Mouse (Mus musculus) neural tube, embryonic 11.5 days (tissue): ENCODE measurements around the gene Atxn2. TPM values are rescaled to one million over a fixed set of nuclear protein-coding genes. Genes with fewer than 3 reads are reported as not detected.
A peak's percentile ranks its signal among the peaks of the same experiment; 100 is the strongest.

ENCODE experiments used
- ATAC-seq: fragments of 200-750 bp; cut with Nextera tagmentation; 2 replicates; pipeline ENCODE4 v1.8.0; 2017; ENCODE audit warnings: moderate number of reproducible peaks, mild to moderate bottlenecking, moderate TSS enrichment, moderate library complexity; ENCODE audit not compliant: insufficient read depth, low FRiP score, low TSS enrichment
- DNase-seq: peaks from one replicate; pipeline ENCODE4 v3.0.0-alpha.2; 2015; ENCODE audit warnings: low spot score
- H3K27ac ChIP-seq: fragments of 300-500 bp; sonication (generic); 2 replicates; pipeline ENCODE4 v1.5.1; 2014; ENCODE audit warnings: low read depth, mild to moderate bottlenecking, low read length
- H3K27me3 ChIP-seq: fragments of 300-500 bp; sonication (generic); 2 replicates; pipeline ENCODE4 v1.6.1; 2014; ENCODE audit warnings: mild to moderate bottlenecking, low read length, mixed read lengths; ENCODE audit not compliant: control insufficient read depth, insufficient read depth
- H3K36me3 ChIP-seq: fragments of 300-500 bp; sonication (generic); 2 replicates; pipeline ENCODE4 v1.6.1; 2014; ENCODE audit warnings: mild to moderate bottlenecking, low read length, moderate library complexity, mixed read lengths; ENCODE audit not compliant: control insufficient read depth, insufficient read depth
- H3K4me1 ChIP-seq: fragments of 300-500 bp; sonication (generic); 2 replicates; pipeline ENCODE4 v1.6.1; 2014; ENCODE audit warnings: low read length, mixed read lengths; ENCODE audit not compliant: control insufficient read depth, insufficient read depth
- H3K4me2 ChIP-seq: fragments of 300-500 bp; sonication (generic); 2 replicates; pipeline ENCODE4 v1.6.1; 2014; ENCODE audit warnings: low read depth, mild to moderate bottlenecking, moderate library complexity
- H3K4me3 ChIP-seq: fragments of 300-500 bp; sonication (generic); 2 replicates; pipeline ENCODE4 v1.5.1; 2014; ENCODE audit warnings: low read depth, low read length
- H3K9ac ChIP-seq: fragments of 300-500 bp; sonication (generic); 2 replicates; pipeline ENCODE4 v1.6.1; 2014; ENCODE audit warnings: mild to moderate bottlenecking, low read length
- H3K9me3 ChIP-seq: fragments of 300-500 bp; sonication (generic); 2 replicates; pipeline ENCODE4 v1.6.1; 2016; ENCODE audit warnings: low read length; ENCODE audit not compliant: control insufficient read depth
- WGBS: fragments of 180-500 bp; shearing (Covaris S2); extraction: QIAGEN DNeasy Blood & Tissue Kit; methylation state at CpG from one replicate; pipeline ENCODE4 v1.1.7; 2014; 5-methylcytosine and 5-hydroxymethylcytosine counted together
- polyA plus RNA-seq: library from polyadenylated mRNA; unstranded; fragments of >200 nt; fragmentation: Nextera tagmentation; extraction: Ambion mirVana; gene quantifications from 2 replicates; pipeline ENCODE4 v1.2.1, GENCODE M21; 2014

The Atxn2 gene
- 101 and 102 TPM in 2 replicates for polyA plus RNA-seq

- ATAC-seq (peak; percentile 83), DNase-seq (peak; percentile 86)
- Histone ChIP-seq H3K27me3 (no peaks in the 10 kb centered on the region), H3K36me3 (no peaks in the 10 kb centered on the region), H3K4me1 (peaks cover 14% of the 10 kb centered on the region; the same call in 1 of the 2 replicates), H3K9me3 (no peaks in the 10 kb centered on the region), H3K9ac (peak within 1 kb of the TSS; percentile 97), H3K4me2 (peak within 1 kb of the TSS; percentile 87), H3K4me3 (peak within 1 kb of the TSS; percentile 99), H3K27ac (peak within 1 kb of the TSS; percentile 90)
- 0% methylated on average over 45 of the region's 103 CpGs for whole genome bisulfite sequencing
Measured at GRCm38 (mm10) chr5:121711174-121711927, at the start of gene Atxn2. Gene Atxn2, plus strand, starts transcription at chr5:121711337.

GRCm38 (mm10) chr5:121661494-121661893, 49.6 kb upstream of the Atxn2 start:
- WGBS, result 86% methylated on average over 5 of the region's 5 CpGs
- Histone ChIP-seq H3K4me1 (0 out of 2 replicates have a peak, but pooled peaks cover 8% of the 10 kb centered on the region), H3K9me3 (no peaks in the 10 kb centered on the region), H3K9ac (no peak overlapping the region), H3K27ac (no peak overlapping the region), H3K4me3 (peak overlapping the region; percentile 92), H3K27me3 (no peaks in the 10 kb centered on the region), H3K4me2 (peak overlapping the region; percentile 62), H3K36me3 (peaks cover 4% of the 10 kb centered on the region; the same call in 1 of the 2 replicates)
- no peak for DNase-seq
- no peak for ATAC-seq

- Histone ChIP-seq H3K4me2 (no peak overlapping the region), H3K27me3 (no peaks in the 10 kb centered on the region), H3K9me3 (no peaks in the 10 kb centered on the region), H3K36me3 (peaks cover 4% of the 10 kb centered on the region; the same call in 1 of the 2 replicates), H3K9ac (no peak overlapping the region), H3K27ac (no peak overlapping the region), H3K4me1 (0 out of 2 replicates have a peak, but pooled peaks cover 8% of the 10 kb centered on the region), H3K4me3 (no peak overlapping the region)
- 93% methylated on average over 8 of the region's 8 CpGs for WGBS
- ATAC-seq (no peak), DNase-seq (no peak)
Measured at GRCm38 (mm10) chr5:121663456-121663855, 47.7 kb upstream of the Atxn2 start.

GRCm38 (mm10) chr5:121664078-121664477, 47.1 kb upstream of the Atxn2 start:
- no peak overlapping the region for H3K9ac ChIP-seq
- no peak overlapping the region for H3K4me3 ChIP-seq
- H3K27ac ChIP-seq, result no peak overlapping the region
- H3K9me3 ChIP-seq, result no peaks in the 10 kb centered on the region
- peaks cover 4% of the 10 kb centered on the region; the same call in 1 of the 2 replicates for H3K36me3 ChIP-seq
- 0 out of 2 replicates have a peak, but pooled peaks cover 8% of the 10 kb centered on the region for H3K4me1 ChIP-seq
- 92% methylated on average over 6 of the region's 6 CpGs for WGBS
- H3K4me2 ChIP-seq, result no peak overlapping the region
- ATAC-seq, result no peak
- DNase-seq, result no peak
- no peaks in the 10 kb centered on the region for H3K27me3 ChIP-seq

GRCm38 (mm10) chr5:121664971-121665370, 46.2 kb upstream of the Atxn2 start:
- no peak overlapping the region for H3K4me3 ChIP-seq
- no peak overlapping the region for H3K27ac ChIP-seq
- peaks cover 4% of the 10 kb centered on the region; the same call in 1 of the 2 replicates for H3K36me3 ChIP-seq
- no peak overlapping the region for H3K4me2 ChIP-seq
- DNase-seq (no peak), ATAC-seq (no peak)
- no peak overlapping the region for H3K9ac ChIP-seq
- H3K27me3 ChIP-seq, result no peaks in the 10 kb centered on the region
- H3K9me3 ChIP-seq, result no peaks in the 10 kb centered on the region
- 97% methylated on average over 9 of the region's 9 CpGs for WGBS
- 0 out of 2 replicates have a peak, but pooled peaks cover 8% of the 10 kb centered on the region for H3K4me1 ChIP-seq

GRCm38 (mm10) chr5:121667067-121667466, 44.1 kb upstream of the Atxn2 start:
- no peak overlapping the region for H3K4me3 ChIP-seq
- H3K9ac ChIP-seq, result no peak overlapping the region
- ATAC-seq (no peak), DNase-seq (no peak)
- WGBS, result 94% methylated on average over 4 of the region's 4 CpGs
- H3K4me2 ChIP-seq, result no peak overlapping the region
- no peak overlapping the region for H3K27ac ChIP-seq
- no peaks in the 10 kb centered on the region for H3K27me3 ChIP-seq
- H3K4me1 ChIP-seq, result no peaks in the 10 kb centered on the region
- no peaks in the 10 kb centered on the region for H3K9me3 ChIP-seq
- H3K36me3 ChIP-seq, result peaks cover 6% of the 10 kb centered on the region

- DNase-seq (no peak), ATAC-seq (no peak)
- Histone ChIP-seq H3K27me3 (no peaks in the 10 kb centered on the region), H3K4me2 (no peak overlapping the region), H3K27ac (no peak overlapping the region), H3K9me3 (no peaks in the 10 kb centered on the region), H3K36me3 (peaks cover 4% of the 10 kb centered on the region), H3K4me3 (no peak overlapping the region), H3K9ac (no peak overlapping the region), H3K4me1 (no peaks in the 10 kb centered on the region)
- WGBS, result 87% methylated on average over 6 of the region's 6 CpGs
Measured at GRCm38 (mm10) chr5:121668411-121668810, 42.7 kb upstream of the Atxn2 start.

GRCm38 (mm10) chr5:121670412-121670811, 40.7 kb upstream of the Atxn2 start:
- no peak overlapping the region for H3K4me3 ChIP-seq
- no peak overlapping the region for H3K27ac ChIP-seq
- no peaks in the 10 kb centered on the region for H3K4me1 ChIP-seq
- H3K4me2 ChIP-seq, result no peak overlapping the region
- H3K27me3 ChIP-seq, result no peaks in the 10 kb centered on the region
- no peak overlapping the region for H3K9ac ChIP-seq
- ATAC-seq (no peak), DNase-seq (no peak)
- H3K36me3 ChIP-seq, result peaks cover 6% of the 10 kb centered on the region
- no peaks in the 10 kb centered on the region for H3K9me3 ChIP-seq
- 79% methylated on average over 3 of the region's 3 CpGs for WGBS

- H3K36me3 ChIP-seq, result peaks cover 21% of the 10 kb centered on the region
- ATAC-seq, result no peak
- no peaks in the 10 kb centered on the region for H3K9me3 ChIP-seq
- H3K9ac ChIP-seq, result no peak overlapping the region
- DNase-seq, result no peak
- 96% methylated on average over 2 of the region's 2 CpGs for WGBS
- H3K4me3 ChIP-seq, result no peak overlapping the region
- H3K4me2 ChIP-seq, result no peak overlapping the region
- no peaks in the 10 kb centered on the region for H3K27me3 ChIP-seq
- H3K4me1 ChIP-seq, result no peaks in the 10 kb centered on the region
- no peak overlapping the region for H3K27ac ChIP-seq
Measured at GRCm38 (mm10) chr5:121682250-121682649, 28.9 kb upstream of the Atxn2 start.
